Mouse (Mus musculus) stomach, embryonic 14.5 days (tissue): ENCODE measurements around the gene Prkca. TPM values are rescaled to one million over a fixed set of nuclear protein-coding genes. Genes with fewer than 3 reads are reported as not detected.

Source experiments
- ATAC-seq: fragments of 200-750 bp; cut with Nextera tagmentation; 2 replicates; pipeline ENCODE4 v1.8.0; 2017; ENCODE audit warnings: low read depth, moderate TSS enrichment; ENCODE audit not compliant: insufficient number of reproducible peaks, insufficient read depth, low FRiP score
- H3K27ac ChIP-seq: fragments of 300-500 bp; sonication (generic); 2 replicates; pipeline ENCODE4 v1.5.1; 2014; ENCODE audit warnings: mild to moderate bottlenecking, low read length, moderate library complexity, mixed read lengths
- H3K27me3 ChIP-seq: fragments of 300-500 bp; sonication (generic); 2 replicates; pipeline ENCODE4 v1.6.1; 2014; ENCODE audit warnings: low read length, control low read depth, mixed read lengths; ENCODE audit not compliant: control insufficient read depth, insufficient read depth
- H3K36me3 ChIP-seq: fragments of 300-500 bp; sonication (generic); 2 replicates; pipeline ENCODE4 v1.6.1; 2014; ENCODE audit warnings: mild to moderate bottlenecking, control low read depth, low read length, moderate library complexity, mixed read lengths; ENCODE audit not compliant: control insufficient read depth, insufficient read depth
- H3K4me1 ChIP-seq: fragments of 300-500 bp; sonication (generic); 2 replicates; pipeline ENCODE4 v1.6.1; 2014; ENCODE audit warnings: low read length, control low read depth, mixed read lengths; ENCODE audit not compliant: control insufficient read depth, insufficient read depth
- H3K4me2 ChIP-seq: fragments of 300-500 bp; sonication (generic); replicated peaks from 2 replicates; pipeline ENCODE4 v1.6.1; 2014; ENCODE audit warnings: low read depth, low read length, control low read depth
- H3K4me3 ChIP-seq: fragments of 300-500 bp; sonication (generic); 2 replicates; pipeline ENCODE4 v1.5.1; 2014; ENCODE audit warnings: low read depth, low read length, control low read depth
- H3K9ac ChIP-seq: fragments of 300-500 bp; sonication (generic); replicated peaks from 2 replicates; pipeline ENCODE4 v1.6.1; 2014; ENCODE audit warnings: low read depth, mild to moderate bottlenecking, control low read depth, low read length, moderate library complexity, mixed read lengths
- H3K9me3 ChIP-seq: fragments of 300-500 bp; sonication (generic); 2 replicates; pipeline ENCODE4 v1.6.1; 2016; ENCODE audit warnings: low read depth, low read length, control low read depth; ENCODE audit not compliant: control insufficient read depth
- WGBS: fragments of 180-500 bp; shearing (Covaris S2); extraction: QIAGEN DNeasy Blood & Tissue Kit; methylation state at CpG from one replicate; pipeline ENCODE4 v1.1.7; 2014; 5-methylcytosine and 5-hydroxymethylcytosine counted together
- polyA plus RNA-seq: library from polyadenylated mRNA; unstranded; fragments of >200 nt; fragmentation: Nextera tagmentation; extraction: Ambion mirVana; gene quantifications from 2 replicates; pipeline ENCODE4 v1.2.1, GENCODE M21; 2014

The Prkca gene
- polyA plus RNA-seq, 1 experiment from 2014 or later, result 8.6 TPM

- H3K4me2 ChIP-seq, result no peak overlapping the region
- no peaks in the 10 kb centered on the region for H3K27me3 ChIP-seq
- no peaks in the 10 kb centered on the region for H3K36me3 ChIP-seq
- no peak for ATAC-seq
- H3K4me1 ChIP-seq, result peaks cover 11% of the 10 kb centered on the region
- H3K27ac ChIP-seq, result no peak overlapping the region; the same call in 1 of the 2 replicates
- H3K9me3 ChIP-seq, result no peaks in the 10 kb centered on the region
- no peak overlapping the region for H3K4me3 ChIP-seq
- 65% methylated on average over 5 of the region's 5 CpGs for WGBS
- H3K9ac ChIP-seq, result no peak overlapping the region
Measured at GRCm38 (mm10) chr11:108258811-108259266, 84.9 kb downstream of the Prkca start.

- ATAC-seq, result no peak
- no peaks in the 10 kb centered on the region for H3K9me3 ChIP-seq
- 70% methylated on average over 8 of the region's 8 CpGs for WGBS
- H3K9ac ChIP-seq, result no peak overlapping the region
- H3K4me2 ChIP-seq, result no peak overlapping the region
- no peak overlapping the region for H3K4me3 ChIP-seq
- no peaks in the 10 kb centered on the region for H3K27me3 ChIP-seq
- H3K27ac ChIP-seq, result no peak overlapping the region
- peaks cover 11% of the 10 kb centered on the region for H3K4me1 ChIP-seq
- H3K36me3 ChIP-seq, result no peaks in the 10 kb centered on the region
Measured at GRCm38 (mm10) chr11:108257921-108258320, 85.8 kb downstream of the Prkca start.

GRCm38 (mm10) chr11:108254681-108255080 lies 89.0 kb downstream of the Prkca start:
- Histone ChIP-seq H3K9ac (no peak overlapping the region), H3K36me3 (no peaks in the 10 kb centered on the region), H3K4me3 (no peak overlapping the region), H3K27me3 (no peaks in the 10 kb centered on the region), H3K4me2 (no peak overlapping the region), H3K27ac (no peak overlapping the region), H3K4me1 (peaks cover 32% of the 10 kb centered on the region), H3K9me3 (no peaks in the 10 kb centered on the region)
- 65% methylated on average over 5 of the region's 5 CpGs for WGBS
- no peak for ATAC-seq

- Histone ChIP-seq H3K36me3 (no peaks in the 10 kb centered on the region), H3K27ac (peak overlapping the region; percentile 58; the same call in 1 of the 2 replicates), H3K4me2 (no peak overlapping the region), H3K9ac (no peak overlapping the region), H3K27me3 (no peaks in the 10 kb centered on the region), H3K4me3 (no peak overlapping the region), H3K4me1 (peaks cover 26% of the 10 kb centered on the region), H3K9me3 (no peaks in the 10 kb centered on the region)
- 84% methylated on average over 7 of the region's 7 CpGs for WGBS
- no peak for ATAC-seq
Measured at GRCm38 (mm10) chr11:108251924-108252775, 91.6 kb downstream of the Prkca start.

- peak; percentile 79 for ATAC-seq
- Histone ChIP-seq H3K4me3 (no peak overlapping the region), H3K27me3 (no peaks in the 10 kb centered on the region), H3K4me1 (peaks cover 26% of the 10 kb centered on the region), H3K9me3 (no peaks in the 10 kb centered on the region), H3K27ac (peak overlapping the region; percentile 39; the same call in 1 of the 2 replicates), H3K36me3 (no peaks in the 10 kb centered on the region), H3K4me2 (no peak overlapping the region), H3K9ac (no peak overlapping the region)
- 45% methylated on average over 13 of the region's 13 CpGs for whole genome bisulfite sequencing
Measured at GRCm38 (mm10) chr11:108250829-108251637, 92.7 kb downstream of the Prkca start.

GRCm38 (mm10) chr11:108250146-108250635 lies 93.5 kb downstream of the Prkca start:
- H3K4me3 ChIP-seq, result no peak overlapping the region
- no peaks in the 10 kb centered on the region for H3K27me3 ChIP-seq
- ATAC-seq, result no peak
- H3K9ac ChIP-seq, result no peak overlapping the region
- no peaks in the 10 kb centered on the region for H3K9me3 ChIP-seq
- WGBS, result 31% methylated on average over 1 of the region's 1 CpGs
- no peaks in the 10 kb centered on the region for H3K36me3 ChIP-seq
- no peak overlapping the region for H3K4me2 ChIP-seq
- H3K27ac ChIP-seq, result peak overlapping the region; percentile 39; the same call in 1 of the 2 replicates
- H3K4me1 ChIP-seq, result peaks cover 26% of the 10 kb centered on the region

- Histone ChIP-seq H3K27ac (no peak overlapping the region), H3K4me1 (peaks cover 26% of the 10 kb centered on the region), H3K9me3 (no peaks in the 10 kb centered on the region), H3K36me3 (no peaks in the 10 kb centered on the region), H3K4me3 (no peak overlapping the region), H3K27me3 (no peaks in the 10 kb centered on the region), H3K9ac (no peak overlapping the region), H3K4me2 (no peak overlapping the region)
- 70% methylated on average over 5 of the region's 5 CpGs for WGBS
- ATAC-seq, result no peak
Measured at GRCm38 (mm10) chr11:108249487-108249886, 94.2 kb downstream of the Prkca start.

GRCm38 (mm10) chr11:108249047-108249403 lies 94.7 kb downstream of the Prkca start:
- WGBS, result 75% methylated on average over 3 of the region's 3 CpGs
- peaks cover 26% of the 10 kb centered on the region for H3K4me1 ChIP-seq
- H3K27me3 ChIP-seq, result no peaks in the 10 kb centered on the region
- no peaks in the 10 kb centered on the region for H3K36me3 ChIP-seq
- ATAC-seq, result no peak
- H3K4me2 ChIP-seq, result no peak overlapping the region
- H3K4me3 ChIP-seq, result no peak overlapping the region
- no peaks in the 10 kb centered on the region for H3K9me3 ChIP-seq
- H3K9ac ChIP-seq, result no peak overlapping the region
- H3K27ac ChIP-seq, result no peak overlapping the region
